Comparison of ENCODE assay signal across 8 mouse cellular contexts in genomic region chr17:28176775-28177539, GRCm38 (mm10). TPM values are rescaled to one million over a fixed set of nuclear protein-coding genes. Genes with fewer than 3 reads are reported as not detected.
DNase-seq lines count a peak whose midpoint lies in the region; ATAC-seq lines count a peak whose summit lies in the region.

Gene Zfp523 (plus strand): TSS chr17:28177129.

- peak within 1 kb of the TSS; percentile 96 for H3K9ac ChIP-seq in hindbrain, embryonic 14.5 days

- H3K4me2 ChIP-seq in hindbrain, embryonic 14.5 days (replicated peaks) = peak within 1 kb of the TSS; percentile 89

- ATAC-seq in hindbrain, embryonic 14.5 days (ENCODE audit: low FRiP score) = peak; percentile 90

- peaks cover 28% of the 10 kb centered on the region for H3K4me1 ChIP-seq in hindbrain, embryonic 14.5 days (replicated peaks; ENCODE audit: control insufficient read depth, insufficient read depth, low read length)

- H3K4me3 ChIP-seq in hindbrain, embryonic 14.5 days (replicated peaks; ENCODE audit: low read length) = peak within 1 kb of the TSS; percentile 94

- under 1% methylated on average over 69 of the region's 82 CpGs for WGBS in hindbrain, embryonic 14.5 days

- H3K27ac ChIP-seq in hindbrain, embryonic 14.5 days = peak within 1 kb of the TSS; percentile 96

- H3K36me3 ChIP-seq in hindbrain, embryonic 14.5 days (replicated peaks; ENCODE audit: control insufficient read depth, insufficient read depth) = peaks cover 3% of the 10 kb centered on the region

- H3K9me3 ChIP-seq in hindbrain, embryonic 14.5 days (ENCODE audit: control insufficient read depth, low read length) = no peaks in the 10 kb centered on the region

- no peaks in the 10 kb centered on the region for H3K27me3 ChIP-seq in hindbrain, embryonic 14.5 days (ENCODE audit: control insufficient read depth, insufficient read depth, low read length)

- peak; percentile 96 for DNase-seq in NIH3T3 (ENCODE audit: low read depth)
- peak; percentile 98 for DNase-seq in cerebellum, postnatal 10 days
- DNase-seq in frontal cortex, postnatal 25 days (ENCODE audit: low spot score in 2 of 2) = peak; percentile 75 to 87
- peak; percentile 92 for DNase-seq in hindbrain, embryonic 14.5 days (ENCODE audit: low spot score)
- peak; percentile 90 to 91 for DNase-seq in layer of hippocampus, postnatal 36 days
- DNase-seq in lung, postnatal 36 days = peak; percentile 87
- DNase-seq in retina, postnatal 1 day = peak; percentile 96
- peak; percentile 82 to 87 for DNase-seq in urinary bladder, adult 18-20 months (ENCODE audit: low spot score in 2 of 2)

RNA-seq across cellular contexts. Expression of gene Zfp523, which starts in this region (rescaled TPM):
- 40.9 and 41.3 TPM in 2 replicates for polyA plus RNA-seq in hindbrain, embryonic 14.5 days (2014; fragmentation: Nextera tagmentation; extraction: Ambion mirVana)
- total RNA-seq in layer of hippocampus, postnatal 36 days (2021) = 100 to 1,000 TPM; 101 to 112 TPM

Comparison
In these comparisons a context has a peak if more than half of its experiments do, and no peak if none do; other contexts are left out.
1. Peak in every context shown above with its lines: DNase-seq, ATAC-seq, H3K4me3 ChIP-seq and H3K27ac ChIP-seq.